Mouse (Mus musculus) cerebellum, postnatal 14 days (tissue): ENCODE measurements around the gene Gadd45gip1.

Experiments
- DNase-seq, 2 experiments: peaks; one replicate each; pipeline ENCODE4 v3.0.0; 2021; ENCODE audit warnings: mixed read lengths in 2 of 2

The Gadd45gip1 gene

GRCm38 (mm10) chr8:84831490-84831889, at the start of gene Gadd45gip1:
Gene Gadd45gip1 (plus strand): TSS chr8:84831522.
- no peak for DNase-seq

DNA sequence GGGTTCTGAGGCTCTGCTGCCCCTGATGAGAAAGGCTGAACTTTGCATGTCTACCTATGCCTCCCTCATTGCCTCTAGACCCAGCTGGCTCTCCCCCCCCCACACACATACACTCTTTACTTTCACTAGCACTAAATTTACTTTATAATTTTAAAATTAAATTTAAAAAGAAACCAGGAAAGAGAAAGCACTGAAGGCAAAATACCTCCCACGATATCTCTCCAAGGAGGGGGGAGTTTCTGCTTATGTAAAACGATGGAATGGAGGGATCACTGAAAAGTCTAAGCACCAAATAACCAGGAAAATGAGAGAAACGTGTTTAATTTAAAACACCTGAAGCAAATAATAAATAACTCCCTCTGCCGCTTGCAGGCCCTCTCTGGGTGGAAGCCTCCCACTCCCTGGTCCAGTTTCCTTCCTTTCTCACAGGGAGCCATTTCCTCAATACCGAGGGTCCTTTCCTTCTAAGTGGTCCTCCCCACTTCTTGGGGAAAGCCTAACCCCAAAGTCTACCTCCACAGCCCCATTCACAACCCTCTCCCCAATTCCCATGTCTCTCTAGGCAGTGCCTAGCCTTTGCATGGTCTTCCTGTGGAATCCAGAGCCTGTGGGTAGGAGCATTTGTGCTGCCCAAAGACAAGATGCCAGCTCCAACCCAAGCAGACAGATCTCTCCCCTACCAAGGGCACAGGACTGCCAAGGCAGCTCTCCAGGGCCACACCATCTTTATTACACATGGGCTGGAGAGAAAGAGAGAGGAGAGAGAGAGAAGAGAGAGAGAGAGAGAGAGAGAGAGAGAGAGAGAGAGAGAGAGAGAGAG, 49.4 kb upstream of the Gadd45gip1 start:
- DNase-seq, result peak; percentile 47 to 69

DNA sequence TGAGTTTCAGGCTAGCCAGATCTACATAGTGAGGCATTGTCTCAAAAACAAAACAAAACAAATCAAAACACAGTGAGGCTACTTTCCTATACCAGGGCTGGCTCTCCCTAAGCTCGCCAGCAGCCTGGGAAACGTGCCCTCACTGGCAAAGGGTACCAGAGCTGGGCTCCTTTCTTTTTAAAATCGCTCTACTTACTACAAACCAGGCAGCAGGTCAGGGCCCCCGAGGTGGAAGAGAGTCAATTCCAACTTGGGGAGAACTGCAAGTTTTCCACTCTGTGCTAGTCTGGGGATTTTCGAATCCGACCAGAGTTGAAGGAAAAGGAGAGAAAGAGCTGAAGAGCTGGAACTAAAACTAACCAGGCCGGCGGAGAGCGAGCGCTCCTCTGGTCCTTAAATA, 48.6 kb upstream of the Gadd45gip1 start:
- peak; percentile 70 to 74 for DNase-seq

DNA sequence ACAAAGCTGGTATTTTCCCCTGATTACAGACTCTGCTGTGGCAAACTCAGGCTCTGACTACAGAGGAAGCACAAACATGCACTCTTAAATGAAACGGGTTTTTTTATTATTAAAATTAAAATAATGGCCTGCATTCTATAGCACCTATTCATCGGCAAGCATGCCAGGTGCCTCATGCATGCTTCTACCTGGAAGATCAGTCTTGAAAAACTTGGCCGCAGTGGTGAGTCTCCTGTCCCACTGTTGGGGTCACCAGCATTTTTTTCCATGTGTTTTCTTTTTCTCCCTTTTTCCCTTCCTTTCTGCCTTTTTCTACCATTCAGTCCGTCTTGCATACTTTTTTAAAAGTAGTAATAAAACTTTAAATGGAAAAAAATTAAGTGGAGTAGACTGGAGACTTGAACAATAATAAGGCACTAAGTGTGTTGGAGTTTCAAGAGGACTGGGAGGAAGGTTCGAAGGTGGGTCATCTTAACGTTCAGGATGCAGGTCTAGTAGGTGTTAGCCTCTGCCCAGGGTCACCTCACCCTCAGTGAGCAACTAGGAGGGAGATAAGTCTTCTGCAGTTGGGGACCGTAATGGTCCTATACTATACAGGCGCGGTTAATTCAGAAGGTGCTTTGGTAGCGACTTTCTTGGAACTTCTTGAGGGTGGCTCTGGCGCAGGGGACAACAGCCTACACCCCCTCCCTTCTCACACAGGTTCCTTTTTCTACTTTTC, 48.0 kb upstream of the Gadd45gip1 start:
- DNase-seq, result no peak

DNA sequence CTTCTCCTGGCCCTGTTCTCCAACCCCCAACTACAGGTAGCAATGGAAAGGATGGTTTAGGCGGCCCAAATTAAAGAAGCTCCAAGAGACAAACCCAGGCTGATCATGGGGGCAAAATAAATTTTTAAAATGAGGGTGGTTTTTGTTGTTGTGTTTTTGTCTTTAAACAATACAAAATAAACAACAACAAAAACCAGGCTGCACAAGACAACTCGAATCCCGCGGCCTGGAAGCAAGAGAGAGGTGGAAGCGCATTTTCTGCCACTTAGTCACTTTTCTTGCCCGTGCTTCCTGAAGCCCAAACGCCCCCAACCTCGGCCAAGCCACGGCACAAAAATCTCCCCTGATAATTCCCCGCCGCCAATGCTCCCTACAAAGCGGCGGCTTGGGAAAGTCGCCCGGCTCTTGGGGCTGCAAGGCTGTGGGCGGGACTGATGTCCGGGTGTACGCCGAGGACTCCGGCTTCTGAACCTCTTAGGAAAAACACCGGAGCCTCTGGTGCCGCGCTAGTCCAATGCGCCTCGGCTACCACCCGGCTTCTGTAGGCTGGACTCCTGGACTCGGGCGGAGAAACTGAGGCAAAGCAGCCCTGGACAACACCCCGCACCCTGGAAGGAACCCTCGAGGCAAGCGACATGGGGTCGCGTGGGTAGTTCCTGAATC, 47.3 kb upstream of the Gadd45gip1 start:
- DNase-seq, result peak in 1 of 2 experiments; percentile 61

- peak; percentile 63 to 70 for DNase-seq
Measured at GRCm38 (mm10) chr8:84784681-84785505, 46.4 kb upstream of the Gadd45gip1 start.

DNA sequence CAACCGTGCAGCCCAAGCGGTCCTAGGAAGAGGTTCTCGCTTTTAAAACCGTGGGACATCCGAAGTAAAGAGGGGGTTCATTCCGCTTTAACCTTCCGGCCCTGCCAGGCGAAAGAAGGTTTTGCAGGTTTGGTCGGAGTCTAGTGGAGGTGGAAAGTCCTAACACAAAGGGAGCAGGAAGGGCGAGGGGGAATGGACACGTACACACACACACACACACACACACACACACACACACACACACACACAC, 45.9 kb upstream of the Gadd45gip1 start:
- no peak for DNase-seq

DNA sequence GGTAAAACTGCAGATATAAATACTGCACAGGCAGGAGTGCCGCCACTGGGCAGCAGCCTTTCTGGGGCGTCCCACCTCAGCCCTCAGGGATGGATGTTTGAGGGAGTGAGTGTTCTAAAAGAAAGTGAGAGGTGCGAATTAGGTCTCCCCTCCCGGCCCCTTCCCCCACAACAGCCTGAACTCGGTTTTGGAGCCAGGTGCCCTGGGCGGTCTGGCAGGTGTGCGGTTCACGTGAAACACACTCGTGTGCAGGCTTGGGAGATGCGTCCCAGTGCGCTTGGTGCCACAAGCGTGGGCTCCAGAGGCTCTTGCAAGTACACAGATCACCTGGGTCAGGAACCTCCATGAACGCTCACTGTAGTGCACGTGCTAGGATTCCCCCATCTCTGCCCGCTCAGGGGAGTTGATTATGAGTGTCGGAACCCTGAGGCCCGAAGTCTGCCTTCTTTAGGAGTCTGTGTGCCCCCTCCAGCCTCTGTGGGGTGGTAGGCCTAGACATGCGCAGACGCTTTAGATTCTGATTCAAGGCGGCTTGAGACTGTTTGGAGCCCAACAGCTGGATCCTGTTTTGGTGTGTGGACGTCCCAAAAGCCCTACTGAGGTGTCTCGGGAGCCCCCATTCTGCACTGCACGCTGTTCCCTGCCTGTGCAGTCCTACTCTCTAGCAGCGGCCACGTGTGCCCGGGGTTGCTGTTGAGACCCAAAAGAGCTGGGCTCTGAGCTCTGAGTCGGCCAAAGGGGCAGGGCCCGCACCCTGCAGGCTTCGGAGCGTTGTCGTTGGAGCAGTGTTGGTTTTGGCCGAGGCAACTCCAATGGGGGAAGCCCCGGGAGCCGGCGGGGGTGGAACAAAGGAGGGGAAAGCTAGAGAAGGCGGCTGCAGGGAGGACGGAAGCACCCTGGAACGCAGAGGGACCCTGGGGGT, 45.3 kb upstream of the Gadd45gip1 start:
- DNase-seq, result peak; percentile 60 to 64

GRCm38 (mm10) chr8:84786801-84787467, 44.4 kb upstream of the Gadd45gip1 start:
- DNase-seq, result peak; percentile 32 to 53

DNA sequence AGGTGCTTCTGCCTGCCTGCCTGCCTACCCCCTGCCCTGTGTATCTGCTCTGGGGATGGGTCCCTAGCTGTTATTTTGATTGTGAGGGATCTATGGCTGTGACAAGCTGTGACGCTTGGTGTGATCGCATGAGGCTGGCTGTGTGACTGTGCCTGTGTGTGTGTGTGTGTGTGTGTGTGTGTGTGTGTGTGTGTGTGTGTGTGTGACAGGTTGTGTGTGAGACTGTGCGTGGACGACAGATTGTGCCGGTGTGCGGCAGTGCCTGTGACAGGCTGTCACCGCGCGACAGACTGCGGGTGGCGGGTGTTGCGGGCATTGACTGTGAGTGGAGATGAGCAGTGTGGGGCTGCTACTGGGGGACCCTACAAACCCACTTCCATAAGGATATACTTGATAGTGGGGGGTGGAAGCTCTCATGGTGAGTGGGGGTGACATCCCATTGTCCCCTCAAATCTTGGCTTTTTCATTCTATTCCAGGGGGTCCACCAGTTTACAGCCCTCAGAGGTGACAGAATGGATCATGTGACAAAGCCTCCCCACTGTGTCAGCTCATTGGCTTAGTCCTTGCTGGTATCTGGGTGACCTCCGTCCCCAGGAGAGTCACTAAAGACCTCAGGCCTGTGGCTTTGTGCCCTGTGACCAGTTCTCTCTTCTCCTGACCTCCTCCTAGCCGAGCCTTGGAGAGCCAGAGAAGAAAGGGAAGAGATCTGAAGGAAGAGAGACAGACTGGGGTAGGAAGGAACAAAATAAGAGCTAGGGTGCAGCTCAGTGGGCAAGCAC, 43.6 kb upstream of the Gadd45gip1 start:
- peak; percentile 79 to 83 for DNase-seq

DNA sequence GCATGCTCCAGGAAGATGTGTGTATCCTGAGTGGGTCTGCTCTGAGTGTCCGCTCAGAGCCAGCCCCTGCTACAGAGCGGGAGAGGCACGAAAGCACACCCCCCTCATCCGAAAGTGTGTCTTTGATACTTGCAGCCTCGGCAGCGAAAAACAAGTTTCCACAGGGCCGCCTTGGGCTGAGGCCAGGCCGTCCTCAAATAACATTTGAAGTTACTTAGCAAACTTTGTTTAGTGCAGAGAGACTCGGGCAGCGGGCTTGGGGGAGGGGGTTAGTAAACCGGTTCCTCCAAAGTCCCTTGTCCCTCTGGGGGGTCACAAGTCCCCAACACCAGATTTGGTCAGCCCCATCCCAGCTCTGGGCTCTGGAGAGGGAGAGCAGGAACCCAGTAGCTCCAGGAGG, 42.4 kb upstream of the Gadd45gip1 start:
- peak in 1 of 2 experiments; percentile 62 for DNase-seq

- DNase-seq, result no peak
Measured at GRCm38 (mm10) chr8:84789345-84789744, 42.0 kb upstream of the Gadd45gip1 start.

- peak; percentile 88 to 94 for DNase-seq
Measured at GRCm38 (mm10) chr8:84789855-84790486, 41.4 kb upstream of the Gadd45gip1 start.

DNA sequence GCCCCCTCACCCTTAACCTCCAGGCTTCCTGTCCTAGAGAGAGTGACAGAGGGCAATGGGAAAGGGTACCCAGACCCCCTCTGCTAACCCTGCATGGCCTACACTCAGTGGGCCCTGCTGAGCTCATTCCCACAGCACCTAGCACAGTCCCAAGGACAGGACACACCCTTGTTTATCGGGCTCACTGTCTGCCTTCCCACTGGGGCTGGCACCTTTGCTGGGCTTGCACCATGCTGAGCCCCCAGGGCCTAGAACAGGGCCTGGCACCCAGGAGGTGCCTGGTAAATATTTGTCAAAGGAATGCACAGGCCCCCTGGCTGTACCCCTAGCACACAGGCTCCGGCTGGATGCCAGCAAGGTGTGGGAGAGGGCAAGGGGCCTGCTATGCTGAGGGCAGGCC, 40.8 kb upstream of the Gadd45gip1 start:
- peak in 1 of 2 experiments; percentile 43 for DNase-seq

DNA sequence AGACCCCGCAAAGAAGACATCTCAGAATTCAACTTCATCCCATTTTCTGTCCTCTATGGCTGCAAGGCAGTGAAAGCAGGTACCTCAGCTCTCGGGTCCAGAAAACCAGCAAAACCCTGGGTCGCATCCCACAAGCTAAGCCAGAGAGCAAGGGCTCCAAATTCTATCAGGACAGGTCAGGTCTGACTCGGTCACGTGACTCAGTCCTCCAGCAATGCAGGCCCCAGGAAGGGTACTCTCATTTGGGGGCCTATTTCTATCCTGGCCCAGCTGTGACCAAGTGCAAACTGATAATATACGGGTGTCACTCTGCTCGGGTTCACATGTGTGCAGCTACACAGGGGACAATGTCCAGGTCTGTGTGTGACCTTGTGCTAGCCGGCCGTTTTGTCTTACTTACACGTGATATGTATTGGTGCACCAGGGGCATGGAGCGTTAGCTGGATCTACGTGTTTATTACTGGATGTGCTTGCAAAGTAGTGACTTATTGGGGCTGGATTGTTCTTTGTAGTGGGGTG, 38.8 kb upstream of the Gadd45gip1 start:
- DNase-seq, result peak; percentile 32 to 47

DNA sequence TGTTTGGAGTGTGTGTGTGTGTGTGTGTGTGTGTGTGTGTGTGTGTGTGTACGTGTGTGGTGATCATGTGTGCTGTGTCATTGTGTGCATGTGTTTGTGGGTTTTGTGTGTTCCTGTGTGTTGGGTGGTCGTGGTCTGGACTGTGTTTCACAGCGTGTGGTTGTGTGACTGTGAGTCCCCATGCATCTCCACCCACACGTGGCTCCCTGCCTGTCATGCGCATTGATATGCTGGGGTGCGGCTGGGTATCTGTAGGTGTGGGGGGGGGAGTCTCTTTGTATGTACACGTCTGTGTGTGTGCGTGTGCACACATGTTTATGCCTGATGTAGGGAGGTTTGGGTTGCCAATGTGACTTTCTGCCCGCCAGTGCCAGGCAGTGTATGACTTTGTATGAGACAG, 38.2 kb upstream of the Gadd45gip1 start:
- DNase-seq, result peak; percentile 53 to 59

GRCm38 (mm10) chr8:84793791-84794485, 37.4 kb upstream of the Gadd45gip1 start:
- peak; percentile 86 to 87 for DNase-seq

GRCm38 (mm10) chr8:84794486-84794885, 36.8 kb upstream of the Gadd45gip1 start:
- DNase-seq, result peak; percentile 65 to 78
